Mouse (Mus musculus): Measurements from ENCODE around the gene App. TPM values are rescaled to one million over a fixed set of nuclear protein-coding genes. Genes with fewer than 3 reads are reported as not detected.

App gene
- polyA plus RNA-seq, 2 experiments from 2014 or later: 0.07 to 0.22 TPM

DNA sequence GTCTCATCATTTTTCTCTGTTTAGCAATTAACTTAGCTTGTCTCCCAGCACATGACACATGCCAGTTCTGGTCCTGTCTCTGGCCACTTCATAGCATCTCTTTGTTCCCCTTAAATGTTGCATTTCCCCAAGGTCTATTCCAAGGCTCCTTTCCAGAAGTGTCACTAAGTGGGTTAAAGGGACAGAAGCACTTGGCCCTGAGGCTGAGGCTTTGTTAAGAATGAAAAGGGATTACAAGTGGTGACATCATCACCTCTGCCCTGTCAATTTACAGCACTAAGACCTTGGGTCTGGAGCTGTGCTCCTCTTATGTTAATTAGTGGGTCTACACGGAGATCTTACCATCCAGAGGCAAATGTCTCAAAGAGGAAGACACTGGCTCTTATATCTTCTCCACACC, 56.0 kb downstream of the App start:
- ATAC-seq: no peak

DNA sequence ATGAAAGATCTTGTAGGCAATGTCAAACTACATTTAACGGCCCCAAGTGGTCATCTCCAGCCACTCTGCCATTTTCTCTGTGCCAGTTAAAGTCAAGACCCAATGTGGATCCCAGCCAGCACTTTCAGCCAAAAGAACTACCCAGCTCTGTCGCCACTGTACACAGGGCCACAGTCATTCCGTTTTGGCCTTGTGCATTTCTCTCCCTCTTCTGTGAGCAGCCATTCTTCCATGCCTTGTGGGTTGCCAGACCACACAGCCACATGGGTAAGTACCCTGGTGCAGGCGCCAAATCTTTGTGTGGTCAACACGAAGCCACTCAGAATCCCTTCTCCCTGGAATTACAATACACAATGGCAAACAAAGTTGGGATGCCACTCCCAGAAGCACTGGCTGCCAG, 57.7 kb downstream of the App start:
- no peak for ATAC-seq

DNA sequence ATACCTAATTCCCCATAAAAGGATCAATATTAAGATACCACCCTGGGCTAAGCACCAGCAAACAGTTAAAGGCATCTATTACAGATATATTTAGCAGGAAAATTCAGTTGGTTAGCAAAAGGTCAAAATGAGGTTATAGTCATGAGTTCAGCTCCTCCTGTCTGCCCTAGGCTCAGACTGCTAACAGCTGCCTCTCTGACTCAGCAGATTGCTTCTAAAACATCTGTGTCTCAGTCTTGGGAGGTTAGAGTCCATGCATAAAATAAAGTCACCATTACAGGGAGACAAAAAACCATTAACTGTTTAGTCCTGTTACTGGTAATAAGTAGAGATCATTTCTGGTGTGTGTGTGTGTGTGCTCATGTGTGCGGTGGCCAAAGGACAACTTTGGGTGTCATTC, 58.8 kb downstream of the App start:
- ATAC-seq: no peak

DNA sequence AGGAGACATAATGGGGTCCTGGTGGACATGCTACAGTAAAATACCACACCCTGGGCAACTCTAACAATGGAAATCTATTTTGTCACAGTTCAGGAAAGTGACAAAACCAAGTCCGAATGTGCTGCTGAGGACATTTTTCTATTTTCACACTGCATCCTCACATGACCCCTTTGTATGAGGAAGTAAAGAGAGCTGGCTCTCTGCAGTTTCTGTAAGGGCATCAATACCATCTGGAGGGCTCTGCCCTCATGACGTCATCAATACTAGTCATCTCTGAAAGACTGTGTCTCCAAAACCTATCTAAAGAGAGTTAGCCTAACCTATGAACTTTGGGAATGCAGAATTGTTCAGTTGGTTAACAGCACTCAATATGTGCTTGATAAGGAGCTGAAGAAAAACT, 59.6 kb downstream of the App start:
- ATAC-seq: no peak

DNA sequence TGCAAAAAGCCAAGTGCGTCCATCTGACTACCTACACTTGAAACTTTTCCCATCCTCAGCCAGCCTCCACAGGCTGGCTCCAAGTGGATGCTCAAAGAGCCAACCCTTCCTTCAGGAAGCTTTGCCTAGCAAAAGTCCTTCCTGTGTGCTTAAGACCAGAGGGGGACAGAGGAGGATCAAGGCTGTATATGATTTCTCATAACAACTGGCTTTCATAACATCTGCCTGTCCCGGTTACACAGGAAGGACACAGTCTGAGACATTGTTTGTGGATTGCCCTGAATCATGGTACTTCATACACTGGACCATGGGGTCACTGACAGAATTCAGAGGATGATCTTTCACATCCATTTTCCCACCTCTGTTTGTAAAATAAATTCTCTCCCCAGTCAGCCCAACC, 61.3 kb downstream of the App start:
- ATAC-seq: no peak

DNA sequence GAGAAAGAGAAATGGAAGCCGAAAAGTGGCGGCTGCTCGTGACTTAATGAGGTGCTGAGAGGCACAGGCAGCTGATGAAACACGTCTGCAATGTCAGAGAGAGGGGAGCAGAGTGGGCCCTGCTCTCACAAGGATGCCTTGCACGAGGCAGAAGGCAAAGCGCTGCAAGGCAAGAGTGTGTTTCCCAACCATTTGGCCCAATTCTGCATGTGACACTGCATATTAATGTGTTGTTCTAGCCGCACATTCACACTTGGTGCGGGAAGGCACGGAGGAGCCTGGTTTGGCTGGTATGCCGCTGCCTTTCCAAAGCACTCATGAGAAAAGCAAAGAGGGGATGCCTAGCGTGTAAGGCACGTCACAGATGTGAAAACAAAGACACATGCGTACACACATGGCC, 63.1 kb downstream of the App start:
- no peak for ATAC-seq

DNA sequence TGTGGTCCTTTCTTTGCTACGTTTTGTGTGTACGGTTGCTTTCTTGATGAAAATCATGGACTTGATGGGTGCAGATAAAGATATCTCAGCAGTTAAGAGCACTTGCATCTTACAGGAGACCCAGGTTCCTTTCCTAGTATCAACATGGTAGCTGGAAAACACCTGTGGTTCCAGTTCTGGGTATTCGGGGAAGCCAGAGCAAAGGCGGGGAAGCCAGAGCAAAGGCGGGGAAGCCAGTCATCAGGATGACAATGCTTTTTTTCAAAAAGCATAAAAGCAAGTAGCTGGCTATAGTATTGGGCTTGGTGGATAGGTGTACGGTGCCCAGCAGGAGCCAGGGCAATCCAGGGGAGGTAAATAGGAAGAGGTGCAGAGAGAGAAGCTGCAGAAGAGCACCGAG, 65.1 kb downstream of the App start:
- ATAC-seq: no peak

DNA sequence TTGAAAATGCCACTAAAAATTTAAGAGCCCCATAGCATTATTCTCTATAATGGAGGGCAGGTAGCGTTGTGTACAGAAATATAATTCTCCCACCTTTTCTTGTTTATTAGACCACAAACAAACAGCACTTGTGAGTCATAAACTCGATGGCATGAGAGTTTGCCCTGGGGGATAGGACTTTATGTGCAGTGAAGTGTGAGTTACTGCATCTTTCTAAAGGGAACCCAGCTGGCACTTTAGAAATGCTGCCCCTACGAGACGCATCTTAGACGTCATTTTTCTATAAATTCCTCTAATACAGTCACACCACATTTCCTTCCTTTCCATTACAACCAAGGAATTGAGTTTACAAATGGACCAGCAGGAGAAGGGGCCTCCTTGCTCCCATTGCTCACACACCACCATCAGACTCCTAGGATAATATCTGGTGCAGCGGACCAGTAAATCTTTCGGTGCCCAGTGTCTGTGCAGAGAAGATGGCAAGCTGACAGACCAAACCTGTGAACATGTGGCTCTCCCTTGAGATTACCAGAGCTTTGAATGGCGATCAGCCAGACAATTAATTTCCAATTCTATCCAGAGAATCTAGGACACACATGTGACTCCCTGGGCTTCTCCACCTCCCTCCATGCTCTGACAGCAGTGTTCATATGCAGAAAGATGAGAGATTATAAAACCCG, 66.8 kb downstream of the App start:
- ATAC-seq: no peak

DNA sequence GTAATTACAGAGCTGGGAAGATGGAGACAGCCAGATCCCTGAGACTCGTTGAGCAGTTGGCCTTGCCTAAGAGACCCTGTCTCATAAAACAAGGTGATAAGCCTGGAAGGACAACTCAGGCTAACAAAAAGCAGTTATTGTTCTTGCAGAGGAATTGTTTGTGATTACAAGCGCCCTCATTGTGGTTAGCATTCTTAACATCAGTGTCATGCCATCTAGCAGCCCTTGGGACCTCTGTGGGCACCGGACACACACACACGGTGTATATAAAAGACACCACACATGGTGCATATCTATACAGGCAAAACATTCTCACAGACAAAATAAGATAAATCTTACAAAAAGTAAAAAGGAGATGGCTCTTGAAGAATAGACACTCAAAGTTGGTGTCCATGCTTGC, 68.0 kb downstream of the App start:
- no peak for ATAC-seq

DNA sequence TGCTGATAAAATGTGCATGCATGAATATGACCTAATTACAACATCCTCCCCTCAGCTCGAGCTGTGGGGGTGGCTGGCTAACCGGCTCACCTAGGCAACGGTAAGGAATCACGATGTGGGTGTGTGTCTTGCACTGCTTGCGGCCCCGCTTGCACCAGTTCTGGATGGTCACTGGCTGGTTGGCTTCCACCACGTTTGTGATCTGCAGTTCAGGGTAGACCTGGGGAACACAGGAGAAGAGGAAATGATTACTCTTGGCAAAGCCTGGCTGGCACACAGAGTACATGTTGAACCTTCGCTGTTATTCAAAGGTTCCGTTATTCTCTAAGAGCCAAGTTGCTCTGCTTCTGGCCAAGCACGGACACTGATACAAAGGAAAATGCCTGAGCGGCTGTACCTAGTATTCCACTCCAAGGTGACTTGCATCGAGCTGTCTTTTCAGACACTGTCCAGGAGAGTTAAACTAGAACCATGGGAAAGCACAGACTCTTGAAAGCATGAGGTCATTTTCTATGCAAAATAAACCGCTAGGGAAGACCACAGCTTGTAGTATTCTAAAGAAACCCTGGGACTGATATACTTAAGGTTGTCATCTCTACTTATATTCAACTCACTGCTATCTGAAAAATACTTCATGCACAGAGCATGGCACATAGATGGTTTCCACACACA, 70.3 kb downstream of the App start:
- ATAC-seq: no peak

DNA sequence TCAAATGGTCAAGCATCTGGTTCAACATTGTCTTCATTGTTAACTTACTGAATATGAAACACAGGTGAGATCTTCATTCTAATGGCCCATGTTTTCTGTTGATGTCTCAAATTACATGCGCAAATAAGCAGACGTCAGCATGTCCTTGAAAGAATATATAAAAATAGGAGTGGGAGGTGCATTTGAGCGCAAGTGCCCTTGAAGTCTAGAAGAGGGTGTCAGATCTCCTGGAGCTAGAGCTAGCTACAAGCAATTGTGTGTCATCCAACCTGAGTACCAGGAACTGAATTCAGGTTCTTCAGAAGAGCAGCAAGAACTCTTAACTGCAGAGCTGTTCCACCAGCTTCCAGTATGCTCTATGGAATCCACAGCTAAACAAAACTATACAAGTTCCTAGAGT, 72.0 kb downstream of the App start:
- no peak for ATAC-seq

DNA sequence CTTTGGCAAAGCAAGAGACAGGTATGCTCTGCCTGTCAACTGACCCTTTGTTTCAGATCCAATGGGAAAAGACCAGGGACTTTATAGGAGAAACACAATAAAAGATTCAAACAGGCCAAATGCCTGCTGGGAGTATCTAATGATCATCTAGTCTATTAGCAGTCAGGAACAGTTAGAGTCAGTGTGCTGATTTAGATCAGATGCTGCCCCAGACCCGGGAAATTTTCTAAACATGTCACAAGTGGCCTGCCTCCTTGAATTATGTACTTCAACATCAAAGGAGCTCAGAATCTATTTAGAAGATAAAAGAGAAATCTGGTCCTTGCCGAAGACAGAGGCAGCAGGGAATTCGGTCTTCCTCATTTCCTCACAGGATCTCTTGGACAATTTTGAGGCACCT, 72.8 kb downstream of the App start:
- no peak for ATAC-seq

DNA sequence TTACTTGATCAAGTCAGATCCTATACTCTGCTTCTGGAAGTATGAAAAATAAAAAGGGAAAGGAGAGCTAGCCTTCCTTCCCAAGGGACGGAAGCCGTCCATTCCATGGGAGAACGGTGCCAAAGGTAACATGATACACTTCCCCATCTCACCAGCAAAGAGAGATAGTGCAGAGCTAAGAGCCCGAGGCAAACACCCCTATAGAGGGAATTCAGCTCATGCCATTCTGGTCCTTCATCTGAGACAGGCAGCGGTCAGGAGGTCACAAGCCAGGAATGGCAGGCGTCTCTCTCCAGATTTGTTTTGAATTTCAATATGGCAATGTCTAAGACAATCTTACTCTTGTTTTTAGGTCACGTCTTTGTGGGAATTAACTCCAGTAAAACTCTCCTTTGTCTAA, 74.1 kb downstream of the App start:
- ATAC-seq: no peak

DNA sequence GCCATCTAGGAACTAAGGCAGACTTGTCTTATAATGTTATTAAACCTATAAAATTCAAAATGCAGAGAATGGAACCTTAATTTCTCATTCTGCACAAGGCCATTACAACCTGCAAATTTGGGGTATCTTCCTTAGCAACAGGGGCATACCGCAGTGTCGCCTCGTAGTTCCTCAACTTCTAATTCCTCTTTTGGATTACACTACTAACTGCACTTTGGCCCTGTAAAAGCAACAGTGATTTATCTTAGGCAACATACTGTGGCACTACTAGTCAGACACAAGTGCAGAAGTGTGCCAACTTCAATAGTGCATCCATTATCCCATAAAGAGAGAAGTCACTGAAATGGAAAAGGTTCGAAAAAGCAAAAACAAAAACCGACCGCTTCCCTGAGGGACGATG, 74.5 kb downstream of the App start:
- ATAC-seq: no peak

DNA sequence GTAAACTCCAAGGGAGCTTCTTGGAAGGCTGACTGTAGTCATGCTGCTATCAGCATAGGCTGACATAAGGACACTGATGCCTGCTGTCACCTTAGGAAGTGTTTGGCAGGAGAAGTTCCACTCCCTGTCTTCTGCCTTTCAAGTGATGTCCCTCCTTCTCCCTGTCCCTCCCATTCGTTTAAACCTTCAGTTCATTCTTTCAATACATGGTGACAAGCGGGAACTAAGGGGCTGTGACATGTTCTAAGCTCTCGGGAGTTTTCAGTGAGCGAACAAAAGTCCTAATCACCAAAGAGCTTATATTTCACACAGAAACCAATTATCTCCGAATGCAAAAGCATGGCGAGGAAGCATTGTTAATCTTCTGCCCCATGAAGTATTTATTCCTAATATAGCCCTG, 77.2 kb downstream of the App start:
- ATAC-seq: no peak

DNA sequence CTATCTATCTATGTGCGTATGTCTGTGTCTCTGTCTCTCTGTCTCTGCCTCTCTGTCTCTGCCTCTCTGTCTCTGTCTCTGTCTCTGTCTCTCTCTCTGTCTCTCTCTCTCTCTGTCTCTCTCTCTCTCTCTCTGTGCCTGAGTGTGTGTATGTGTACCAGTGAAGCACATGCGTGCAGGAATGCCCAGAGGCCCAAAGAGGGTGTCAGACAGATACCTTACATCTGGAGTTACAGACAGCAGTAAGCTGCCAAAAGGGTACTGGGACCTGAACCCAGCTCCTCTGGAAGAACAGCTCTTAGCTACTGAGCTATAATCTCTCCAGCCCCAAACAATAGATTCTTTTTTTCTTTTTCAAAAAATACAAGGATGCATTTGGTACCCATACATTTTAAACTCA, 77.6 kb downstream of the App start:
- ATAC-seq: no peak

DNA sequence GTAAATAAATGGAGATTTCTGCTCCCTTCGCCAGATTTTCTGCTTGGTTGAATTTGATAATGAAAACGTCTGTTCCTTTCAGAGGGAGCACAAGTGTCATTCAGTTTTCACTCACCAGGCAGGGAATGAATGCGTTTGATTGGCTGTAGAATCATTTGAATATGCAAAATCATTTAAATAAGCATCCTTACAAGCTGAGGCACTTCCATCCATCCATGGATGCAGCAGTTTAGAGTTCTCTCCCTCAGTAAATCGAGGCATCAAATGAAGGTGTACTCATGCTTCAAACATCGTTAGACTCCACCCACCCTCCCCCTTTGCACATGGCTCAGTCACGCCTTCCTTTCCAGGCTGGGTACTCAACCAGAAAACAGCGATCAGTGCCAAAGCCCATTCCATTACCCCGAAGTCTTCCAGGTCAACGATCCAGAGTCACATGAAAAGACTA, 80.9 kb downstream of the App start:
- no peak for ATAC-seq

DNA sequence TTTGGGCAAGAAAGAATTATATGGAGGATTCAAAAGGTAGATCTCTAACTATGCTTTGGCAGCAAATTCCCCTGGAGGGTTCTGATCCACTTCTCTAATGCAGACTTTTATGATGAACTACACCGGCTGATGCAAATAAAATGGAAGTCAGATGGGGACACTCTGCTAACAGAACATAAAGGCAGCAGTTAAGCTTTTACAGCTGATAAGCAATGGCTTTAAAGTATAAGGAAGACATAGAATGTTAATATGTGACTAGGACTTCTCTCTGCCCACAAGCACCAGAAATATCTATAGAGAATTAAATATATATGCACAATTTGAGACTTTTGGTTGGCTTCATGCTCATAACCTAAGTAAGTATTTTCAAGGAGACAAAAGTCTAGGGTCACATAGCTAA, 81.4 kb downstream of the App start:
- ATAC-seq: no peak

DNA sequence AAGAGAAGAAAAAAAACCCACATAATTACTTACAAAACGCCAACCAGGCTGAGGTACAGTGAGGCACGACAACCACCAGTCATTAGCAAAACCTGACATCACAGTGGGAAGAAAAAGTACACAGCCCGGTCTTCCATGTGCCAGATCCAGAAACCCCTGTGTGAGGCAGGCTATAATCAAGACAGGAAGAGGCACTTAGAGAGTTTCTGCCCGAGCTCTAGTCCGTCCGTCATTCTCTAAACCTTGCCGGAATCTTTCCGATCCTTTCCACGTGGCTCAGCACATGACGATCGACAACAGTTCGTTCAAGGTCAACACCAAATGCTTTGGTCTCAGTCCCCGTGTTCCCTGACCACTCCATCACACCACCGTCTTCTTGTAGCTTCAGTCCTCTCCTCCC, 82.6 kb downstream of the App start:
- no peak for ATAC-seq

DNA sequence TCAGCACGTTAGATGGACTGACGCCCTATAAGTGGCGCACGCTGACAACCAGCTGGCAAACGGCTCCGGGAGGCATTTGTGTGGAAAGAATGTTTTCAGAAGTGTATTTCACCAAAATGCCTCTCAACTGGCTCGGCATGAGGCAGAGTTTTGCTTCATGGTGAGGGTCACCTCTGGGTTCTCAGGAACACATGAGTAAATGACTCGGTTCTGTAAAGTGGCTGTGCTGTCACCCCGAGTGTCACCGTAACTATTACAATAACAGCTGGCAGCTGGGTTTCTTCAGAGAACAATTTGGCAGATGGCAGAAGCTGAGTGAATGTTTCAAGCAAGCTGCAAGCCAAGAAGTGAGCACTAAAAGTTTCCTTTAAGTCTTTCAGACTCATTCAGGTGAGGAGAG, 85.4 kb downstream of the App start:
- ATAC-seq: no peak

DNA sequence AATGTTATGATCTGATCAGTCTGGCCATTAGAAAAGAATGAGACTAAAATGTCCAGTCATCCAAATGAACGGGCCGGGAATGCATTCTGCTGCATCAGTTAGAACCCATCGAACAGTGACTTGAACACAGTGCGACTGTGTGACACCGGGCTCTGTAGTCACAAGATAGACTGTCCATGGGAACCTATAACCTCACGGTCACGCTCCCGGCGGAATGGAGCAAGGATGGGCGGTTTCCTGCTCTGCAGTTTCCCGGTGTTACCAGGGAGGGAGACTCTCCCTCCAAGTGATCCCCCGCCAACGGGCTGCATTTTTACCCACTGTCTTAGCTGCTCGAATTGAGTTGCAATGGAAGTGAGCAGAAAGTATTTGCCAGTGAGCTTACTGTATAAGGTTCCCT, 87.3 kb downstream of the App start:
- ATAC-seq: no peak

DNA sequence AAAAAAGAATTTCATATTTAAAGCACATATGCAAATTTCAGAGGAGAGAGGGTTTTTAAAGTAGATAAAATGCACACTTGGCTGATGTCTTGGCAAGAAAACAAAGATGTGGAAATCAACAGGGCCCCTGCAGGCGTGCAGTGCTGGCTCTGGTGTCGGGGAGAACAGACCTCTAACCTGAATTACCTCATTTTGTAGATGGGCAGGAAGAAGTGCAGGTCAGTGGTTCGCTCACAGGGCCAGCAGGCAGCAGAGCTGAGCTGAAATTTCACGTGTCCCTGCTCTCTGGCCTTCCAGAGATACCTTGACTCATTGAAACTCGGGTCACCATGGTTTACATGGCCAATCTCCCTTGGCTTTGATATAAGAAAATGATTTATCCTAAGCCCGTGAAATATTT, 87.7 kb downstream of the App start:
- no peak for ATAC-seq

DNA sequence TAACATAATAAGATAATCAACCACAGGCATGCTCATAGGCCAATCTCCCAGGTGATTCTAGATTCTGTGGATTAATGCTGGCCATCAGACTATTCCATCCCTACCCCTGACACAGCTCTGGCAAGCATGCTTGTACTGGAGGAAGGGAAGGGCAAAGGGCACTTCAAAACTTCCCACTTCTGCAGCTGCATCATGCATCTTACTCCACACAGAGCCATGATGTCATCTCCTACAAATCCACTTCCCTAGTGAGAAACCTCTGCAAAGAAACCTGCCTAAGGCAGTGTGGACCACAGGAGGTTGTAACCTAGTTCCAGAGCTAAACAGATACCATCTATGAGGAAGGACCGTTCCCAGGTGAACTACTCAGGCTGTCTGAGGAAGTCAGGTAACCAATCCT, 89.4 kb downstream of the App start:
- no peak for ATAC-seq

DNA sequence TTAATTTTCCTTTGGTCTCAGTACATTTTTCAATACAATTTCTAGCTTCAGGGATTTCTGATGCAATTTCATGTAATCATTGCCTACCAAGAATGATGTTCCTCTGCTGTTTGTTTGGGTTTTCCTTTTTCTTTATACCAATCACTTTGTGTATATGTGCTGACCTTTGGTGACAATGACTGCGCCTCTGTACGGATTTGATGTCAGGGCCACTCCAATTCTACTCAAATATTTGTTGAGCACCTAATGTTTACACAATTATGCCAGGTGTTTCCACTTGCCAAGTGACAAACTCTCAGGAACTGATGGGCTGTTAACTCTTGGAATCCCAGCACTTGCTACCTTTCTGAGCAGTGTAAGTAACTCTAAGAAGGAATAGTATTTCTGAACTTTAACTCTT, 98.2 kb downstream of the App start:
- no peak for ATAC-seq

DNA sequence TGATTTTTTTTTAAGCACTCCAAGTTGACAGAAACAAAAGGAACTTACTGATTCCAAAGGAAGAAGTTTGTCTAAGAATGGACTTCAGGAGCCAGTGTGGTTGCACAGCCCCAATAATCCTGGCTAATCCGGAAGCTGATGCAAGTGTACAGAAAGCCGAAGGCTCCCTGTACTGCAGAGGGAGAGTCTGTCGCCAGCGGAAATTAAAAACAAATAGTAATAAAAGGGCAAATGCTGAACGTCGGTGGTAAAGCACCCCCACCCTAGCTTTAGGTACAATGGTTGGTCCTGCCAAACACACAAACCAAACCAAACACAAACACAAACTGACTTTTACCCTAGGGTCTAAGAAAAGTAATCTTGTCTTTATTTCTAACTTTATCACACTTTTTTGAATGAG, 98.7 kb downstream of the App start:
- ATAC-seq: no peak

Data from activated CD4-positive, CD25-positive, alpha-beta regulatory T cell, adult 4 months (primary cell).